Mouse (Mus musculus) olfactory bulb, adult 2 months (tissue): Measurements from ENCODE around the gene Gripap1. TPM values are rescaled to one million over a fixed set of nuclear protein-coding genes. Genes with fewer than 3 reads are reported as not detected.

Experiments
- H3K27ac ChIP-seq: fragments of 200-500 bp; 2 replicates; pipeline ENCODE4 v1.5.1; 2012; ENCODE audit warnings: low read depth, low read length; ENCODE audit not compliant: insufficient read depth
- H3K4me1 ChIP-seq: fragments of 200-500 bp; 2 replicates; pipeline ENCODE4 v1.6.1; 2012; ENCODE audit warnings: low read length; ENCODE audit not compliant: control insufficient read depth, insufficient read depth
- H3K4me3 ChIP-seq: fragments of 200-500 bp; 2 replicates; pipeline ENCODE4 v1.5.1; 2012; ENCODE audit warnings: mild to moderate bottlenecking, low read depth, low read length, moderate library complexity; ENCODE audit not compliant: insufficient read depth
- CTCF ChIP-seq: fragments of 200-500 bp; IDR thresholded peaks from 2 replicates; pipeline ENCODE4 v1.5.1; 2012; ENCODE audit warnings: low read depth, mild to moderate bottlenecking, low read length, moderate library complexity; ENCODE audit not compliant: insufficient read depth
- POLR2A ChIP-seq: fragments of 200-500 bp; IDR thresholded peaks from 2 replicates; pipeline ENCODE4 v1.6.1; 2012; ENCODE audit warnings: mild to moderate bottlenecking, low read depth, low read length, moderate library complexity; ENCODE audit not compliant: insufficient read depth
- WGBS: fragments of 180-500 bp; shearing (Covaris S2); methylation state at CpG from one replicate; pipeline ENCODE4 v1.1.7; 2018; 5-methylcytosine and 5-hydroxymethylcytosine counted together
- polyA plus RNA-seq: library from polyadenylated mRNA; stranded (reverse); fragments of >200 nt; gene quantifications from 2 replicates; pipeline ENCODE4 v1.2.4, GENCODE M21; 2012; ENCODE audit warnings: low replicate concordance; ENCODE audit not compliant: missing spikeins, insufficient read depth, insufficient read length

Gripap1 gene
- polyA plus RNA-seq, 1 experiment, result 96.6 TPM

DNA sequence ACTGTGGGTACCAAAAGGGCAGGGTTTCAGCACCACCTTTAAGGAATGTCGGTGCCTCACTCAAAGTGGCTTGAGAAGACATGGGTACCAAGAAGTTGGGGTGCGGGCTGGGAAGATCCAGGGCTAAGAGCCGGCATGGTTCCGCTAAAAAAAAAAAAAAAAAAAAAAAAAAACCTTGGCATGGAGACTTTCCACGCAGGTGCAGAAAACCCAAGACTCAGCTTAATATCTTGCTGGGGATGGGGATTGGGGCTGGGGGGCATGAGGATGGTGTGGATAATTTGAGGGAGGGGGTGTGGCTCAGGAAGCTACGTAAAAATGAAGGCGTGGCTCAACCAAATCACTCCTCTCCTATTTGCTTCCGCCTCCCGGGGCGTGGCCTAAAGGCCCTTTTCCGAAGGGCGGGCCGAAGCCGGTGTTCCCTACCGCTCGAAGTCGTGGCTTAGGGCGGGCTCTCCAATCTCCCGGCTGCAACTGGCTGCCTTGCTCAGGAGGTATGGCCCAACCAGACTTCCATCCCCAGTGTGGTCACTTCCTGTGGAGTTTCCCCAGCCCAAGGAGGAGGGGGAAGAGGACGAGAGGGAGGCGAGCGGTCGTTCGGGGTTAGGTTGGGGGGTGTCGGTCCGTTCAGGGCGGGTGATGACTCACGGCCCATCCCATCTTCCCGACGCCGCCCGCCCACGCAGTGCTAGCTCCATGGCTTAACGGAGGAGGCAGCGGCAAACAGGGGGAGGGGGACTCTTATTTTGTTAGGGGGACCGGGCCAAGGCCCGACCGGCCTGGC lies 27.2 kb upstream of the Gripap1 start, which contains the start of gene Tfe3:
Gene Tfe3, plus strand, starts transcription at position 424 of the 784 bp plus-strand sequence.
- TF ChIP-seq CTCF, result no peak
- 0 out of 2 replicates have a peak, but pooled peaks have one; percentile 28 for TF ChIP-seq POLR2A
- 21% methylated on average over 38 of the region's 38 CpGs for WGBS
- Histone ChIP-seq H3K4me3 (peak within 1 kb of the TSS; percentile 80), H3K27ac (peak within 1 kb of the TSS; percentile 68), H3K4me1 (peaks cover 11% of the 10 kb centered on the region)

DNA sequence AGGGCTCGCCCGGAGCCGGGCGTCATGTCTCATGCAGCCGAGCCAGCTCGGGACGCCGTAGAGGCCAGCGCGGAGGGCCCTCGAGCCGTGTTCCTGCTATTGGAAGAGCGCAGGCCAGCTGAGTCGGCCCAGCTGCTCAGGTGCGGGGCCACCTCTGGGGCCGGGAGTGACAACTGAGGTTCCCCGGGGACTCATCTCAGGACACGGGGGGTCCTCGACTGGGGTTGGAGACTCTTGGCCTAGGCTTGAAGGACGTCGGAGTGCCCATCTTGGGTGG lies 26.7 kb upstream of the Gripap1 start:
- TF ChIP-seq CTCF (no peak), POLR2A (no peak)
- Histone ChIP-seq H3K4me3 (peak overlapping the region; percentile 80), H3K4me1 (peaks cover 11% of the 10 kb centered on the region), H3K27ac (peak overlapping the region; percentile 68)
- 12% methylated on average over 21 of the region's 21 CpGs for WGBS

GRCm38 (mm10) chrX:7763631-7764393 lies 25.8 kb upstream of the Gripap1 start:
- TF ChIP-seq CTCF (no peak), POLR2A (no peak)
- WGBS, result 12% methylated on average over 22 of the region's 22 CpGs
- Histone ChIP-seq H3K4me3 (peak overlapping the region; percentile 80), H3K27ac (peak overlapping the region; percentile 68), H3K4me1 (peaks cover 11% of the 10 kb centered on the region)

DNA sequence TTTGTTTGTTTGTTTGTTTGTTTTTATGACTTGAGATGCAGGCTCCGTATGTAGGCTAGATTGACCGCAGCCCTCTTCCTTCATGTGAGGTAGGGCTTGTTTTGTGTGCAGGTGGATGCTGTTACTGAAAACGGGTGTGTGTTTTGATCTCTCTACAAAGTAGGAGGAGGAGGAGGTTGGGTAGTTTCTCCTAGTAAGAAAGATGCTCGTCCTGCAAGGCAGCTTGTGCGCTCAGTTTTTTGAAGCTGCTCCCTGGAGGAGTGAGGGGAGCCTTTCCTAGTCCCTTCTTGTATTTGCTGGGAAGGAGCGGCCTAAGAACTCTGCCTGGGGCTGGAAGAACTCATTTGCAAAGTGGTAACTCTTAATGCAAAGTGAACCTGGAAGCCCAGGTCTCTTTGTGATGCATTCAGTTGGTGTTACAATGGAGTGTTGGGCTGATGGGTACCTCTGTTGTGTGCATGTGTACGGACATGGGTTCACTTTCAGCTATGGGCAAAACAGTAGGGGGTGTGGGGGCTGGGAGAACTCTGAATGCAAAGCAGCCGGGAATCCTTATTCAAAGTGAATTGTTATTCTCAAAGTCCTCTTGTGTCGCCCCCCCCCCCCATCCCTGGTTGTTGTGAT lies 24.8 kb upstream of the Gripap1 start:
- no peak for TF ChIP-seq POLR2A
- H3K4me3 ChIP-seq, result peak overlapping the region; percentile 43
- WGBS, result 19% methylated on average over 9 of the region's 9 CpGs
- H3K27ac ChIP-seq, result no peak overlapping the region
- H3K4me1 ChIP-seq, result peaks cover 11% of the 10 kb centered on the region

DNA sequence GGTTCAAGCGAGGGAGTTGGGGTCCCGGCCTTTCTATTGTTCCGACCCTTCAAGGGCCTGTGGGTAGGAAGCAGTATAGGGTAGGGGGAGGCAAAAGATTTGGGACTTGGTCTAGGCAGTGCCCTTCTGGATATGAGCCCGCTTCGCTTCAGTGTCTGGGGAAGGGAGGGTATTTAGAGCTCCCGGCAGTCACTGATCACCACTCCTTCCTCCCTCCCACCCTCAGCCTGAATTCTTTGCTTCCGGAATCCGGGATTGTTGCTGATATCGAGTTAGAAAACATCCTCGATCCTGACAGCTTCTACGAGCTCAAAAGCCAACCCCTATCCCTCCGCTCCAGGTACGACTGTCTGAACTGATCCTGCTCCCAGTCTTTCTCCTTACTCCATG lies 24.3 kb upstream of the Gripap1 start:
- Histone ChIP-seq H3K4me3 (peak overlapping the region; percentile 43), H3K27ac (no peak overlapping the region), H3K4me1 (peaks cover 11% of the 10 kb centered on the region)
- TF ChIP-seq CTCF (no peak), POLR2A (no peak)
- 16% methylated on average over 13 of the region's 13 CpGs for WGBS

- H3K4me1 ChIP-seq, result peaks cover 11% of the 10 kb centered on the region
- WGBS, result 12% methylated on average over 11 of the region's 11 CpGs
- TF ChIP-seq POLR2A (no peak), CTCF (no peak)
Measured at GRCm38 (mm10) chrX:7765764-7766163, 23.8 kb upstream of the Gripap1 start.

DNA sequence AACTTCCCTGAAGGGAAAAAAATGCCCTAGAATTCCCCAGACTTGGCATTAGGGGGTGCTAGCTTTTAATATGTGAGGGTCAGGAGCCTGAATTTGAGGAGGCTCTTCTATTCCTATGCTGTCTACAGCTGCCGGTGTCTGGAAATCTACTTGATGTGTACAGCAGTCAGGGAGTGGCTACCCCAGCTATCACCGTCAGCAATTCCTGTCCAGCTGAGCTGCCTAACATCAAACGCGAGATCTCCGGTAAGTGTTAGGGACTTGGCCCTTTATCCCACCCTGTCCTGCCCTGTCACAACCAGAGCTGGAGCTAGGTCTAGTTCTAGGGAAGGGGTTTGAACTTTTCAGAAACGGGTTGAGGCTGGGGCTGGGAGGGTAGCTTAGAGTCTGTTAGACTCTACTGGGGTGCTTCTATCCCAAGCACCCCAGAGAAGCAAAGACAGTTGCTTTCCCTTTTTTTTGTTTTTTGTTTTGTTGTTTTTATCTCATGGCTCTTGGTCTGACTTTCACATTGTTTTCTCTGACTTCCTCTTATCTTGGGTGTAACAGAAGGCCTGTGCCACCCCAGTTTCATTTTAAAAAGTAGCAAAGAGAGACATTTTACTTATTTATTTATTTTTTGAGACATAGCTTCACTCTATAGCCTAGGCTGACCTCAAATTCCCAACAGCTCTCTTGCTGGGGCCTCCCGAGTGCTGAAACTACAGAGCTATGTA lies 20.1 kb upstream of the Gripap1 start:
- no peak for TF ChIP-seq POLR2A
- no peak for TF ChIP-seq CTCF
- WGBS, result 81% methylated on average over 7 of the region's 7 CpGs
- Histone ChIP-seq H3K4me1 (peaks cover 11% of the 10 kb centered on the region), H3K27ac (no peak overlapping the region), H3K4me3 (no peak overlapping the region)

More at GRCm38 (mm10) chrX:7765764-7766163, 23.8 kb upstream of the Gripap1 start:
- H3K27ac ChIP-seq, result no peak overlapping the region
- peak overlapping the region; percentile 43 for H3K4me3 ChIP-seq

- no peak overlapping the region for H3K27ac ChIP-seq
- no peak for TF ChIP-seq POLR2A
- no peak for TF ChIP-seq CTCF
- H3K4me3 ChIP-seq, result no peak overlapping the region
- H3K4me1 ChIP-seq, result no peaks in the 10 kb centered on the region
- 47% methylated on average over 2 of the region's 2 CpGs for WGBS
Measured at GRCm38 (mm10) chrX:7772766-7773165, 16.8 kb upstream of the Gripap1 start.
